Mouse (Mus musculus): ENCODE measurements around the gene Slitrk2.

Gene Slitrk2

GRCm38 (mm10) chrX:66648911-66649620 is at the start of gene Slitrk2:
TSS of gene Slitrk2 (plus strand) at chrX:66649318.
- DNase-seq (ENCODE audit: low spot score in 2 of 2): no peak

GRCm38 (mm10) chrX:66605490-66605889 is 43.6 kb upstream of the Slitrk2 start:
- no peak for DNase-seq (ENCODE audit: low spot score in 2 of 2)

- peak in 1 of 2 experiments; percentile 11 for DNase-seq (ENCODE audit: low spot score in 2 of 2)
Observed at GRCm38 (mm10) chrX:66652455-66653144, 3.5 kb downstream of the Slitrk2 start.

GRCm38 (mm10) chrX:66657365-66657764 is 8.2 kb downstream of the Slitrk2 start:
- DNase-seq (ENCODE audit: low spot score in 2 of 2): no peak

GRCm38 (mm10) chrX:66676959-66677358 is 27.8 kb downstream of the Slitrk2 start:
- no peak for DNase-seq (ENCODE audit: low spot score in 2 of 2)

GRCm38 (mm10) chrX:66678646-66679045 is 29.5 kb downstream of the Slitrk2 start:
- DNase-seq (ENCODE audit: low spot score in 2 of 2): no peak
